Mouse (Mus musculus): ENCODE measurements around the gene Htt. TPM values are rescaled to one million over a fixed set of nuclear protein-coding genes. Genes with fewer than 3 reads are reported as not detected.
"Not testable (repeated sequence)": the region's sequence is repeated elsewhere in the genome, so short reads cannot be mapped to it uniquely, and the experiment has no call there.

Htt gene
- 1 to 10 TPM; 7.1 to 8.1 TPM for total RNA-seq (2021)
- long read RNA-seq, experiment 1, partial matches to known transcripts = 1 of 1 reads
- long read RNA-seq, experiment 1, other reads (novel, unspliced or antisense) = 0 of 1 reads
- long read RNA-seq, experiment 2, partial matches to known transcripts = 2 of 3 reads
- long read RNA-seq, experiment 2, other reads (novel, unspliced or antisense) = 1 of 3 reads

DNA sequence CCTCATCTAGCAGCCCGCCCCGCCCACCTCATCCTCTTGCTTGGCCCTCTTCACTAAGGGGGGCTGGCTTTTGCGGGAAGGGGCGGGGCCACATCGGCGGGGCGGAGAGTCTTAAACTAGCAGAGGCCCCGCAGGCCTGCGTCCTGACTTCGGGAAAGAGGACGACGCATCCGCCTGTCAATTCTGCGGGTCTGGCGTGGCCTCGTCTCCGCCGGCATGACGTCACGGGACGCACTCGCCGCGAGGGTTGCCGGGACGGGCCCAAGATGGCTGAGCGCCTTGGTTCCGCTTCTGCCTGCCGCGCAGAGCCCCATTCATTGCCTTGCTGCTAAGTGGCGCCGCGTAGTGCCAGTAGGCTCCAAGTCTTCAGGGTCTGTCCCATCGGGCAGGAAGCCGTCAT lies at the start of gene Htt:
Gene Htt (plus strand): TSS at position 232 of the 400 bp plus-strand sequence.
- intact Hi-C loops (cut with DNase I; ENCODE audit: low total_unique reads) = no loop called here
- DNase-seq = peak; percentile 95

DNA sequence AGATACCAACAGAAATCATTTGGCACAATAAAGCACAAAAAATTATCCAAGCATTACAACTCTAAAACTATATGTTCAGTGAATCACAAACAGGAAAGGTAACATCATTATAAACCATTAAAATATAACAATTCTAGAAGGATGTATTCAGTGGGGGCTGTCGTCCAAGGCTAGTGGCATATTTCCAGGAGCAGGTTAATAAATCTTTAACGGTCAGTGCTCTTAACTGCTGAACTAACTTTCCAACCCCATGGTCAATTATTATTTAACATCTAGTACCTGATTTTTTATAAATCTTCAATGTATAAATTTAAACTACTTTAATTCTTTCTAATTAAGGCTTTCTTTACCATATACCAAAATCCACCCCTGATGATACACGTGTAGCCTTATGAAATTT lies 47.2 kb upstream of the Htt start:
- intact Hi-C loops (cut with DNase I; ENCODE audit: low total_unique reads); DNase-seq: not testable (repeated sequence)

DNA sequence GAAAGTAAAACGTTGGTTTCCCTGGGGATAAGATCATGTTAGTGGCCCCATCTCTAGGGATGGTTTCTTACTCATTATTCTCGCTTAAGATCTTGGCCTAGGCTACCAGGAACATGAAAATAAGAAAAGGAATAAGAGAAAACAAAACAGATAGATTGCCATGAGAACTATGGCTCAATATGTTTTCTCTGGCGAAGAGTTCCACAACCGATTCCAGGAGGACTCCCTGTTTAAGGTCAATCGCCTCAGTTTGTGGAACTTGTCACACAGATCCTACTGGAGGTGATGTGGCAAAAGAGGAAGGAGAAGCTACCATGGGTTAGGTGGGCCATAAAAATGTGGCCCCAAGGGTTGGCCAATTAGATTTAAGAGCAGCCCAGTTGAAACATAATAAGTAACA lies 46.7 kb upstream of the Htt start:
- DNase-seq = no peak
- intact Hi-C loops (cut with DNase I; ENCODE audit: low total_unique reads) = no loop called here

- intact Hi-C loops (cut with DNase I; ENCODE audit: low total_unique reads) = no loop called here
- DNase-seq = no peak
Measured at GRCm38 (mm10) chr5:34729141-34729540, 32.4 kb upstream of the Htt start.

GRCm38 (mm10) chr5:34730255-34730654 lies 31.3 kb upstream of the Htt start:
- intact Hi-C loops (cut with DNase I; ENCODE audit: low total_unique reads) = no loop called here
- no peak for DNase-seq

DNA sequence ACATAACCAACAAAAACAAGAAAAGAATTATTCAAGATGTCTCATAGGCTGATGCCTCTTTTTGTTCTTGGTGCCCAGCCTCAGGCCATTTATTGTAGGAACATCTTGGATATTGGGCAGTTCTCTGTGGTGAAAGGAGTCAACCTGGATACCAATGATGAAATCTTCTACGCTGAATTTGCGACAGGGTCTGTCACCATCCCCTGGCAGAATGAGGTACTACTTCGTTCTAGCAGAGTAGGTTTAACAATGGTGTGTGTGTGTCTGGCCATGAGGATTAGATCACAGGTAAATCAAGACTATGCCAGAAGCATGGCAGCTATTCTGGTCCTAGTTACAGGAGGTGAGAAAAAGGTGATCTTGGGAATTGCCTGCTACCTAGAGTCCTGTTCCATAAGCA lies 10.1 kb upstream of the Htt start:
- no peak for DNase-seq
- intact Hi-C loops (cut with DNase I; ENCODE audit: low total_unique reads) = no loop called here

DNA sequence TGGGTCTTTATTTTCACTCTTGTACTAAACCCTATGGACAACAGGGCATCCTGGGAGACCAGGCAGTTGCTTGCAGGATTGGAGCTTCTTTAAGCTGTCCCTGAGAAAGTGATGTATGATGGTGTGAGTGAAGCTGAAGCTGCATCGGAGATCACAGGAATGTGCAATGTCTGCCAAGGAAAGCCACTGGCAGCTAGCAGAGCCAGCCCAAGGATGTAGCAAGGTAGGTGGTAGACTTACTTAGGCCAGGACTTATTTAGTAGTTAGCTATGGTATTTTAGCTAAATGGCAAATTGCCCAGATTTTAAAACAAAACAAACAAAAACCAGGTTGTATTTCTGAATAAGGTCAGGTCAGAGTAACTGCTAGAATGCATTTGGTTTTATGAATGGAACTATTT lies 2.8 kb upstream of the Htt start:
- intact Hi-C loops (cut with DNase I; ENCODE audit: low total_unique reads) = no loop called here

GRCm38 (mm10) chr5:34760850-34761508 lies 561 bp upstream of the Htt start:
- peak; percentile 9 for DNase-seq
- intact Hi-C loops (cut with DNase I; ENCODE audit: low total_unique reads) = no loop called here

More for the DNA sequence above, 2.8 kb upstream of the Htt start:
- no peak for DNase-seq

- DNase-seq = peak; percentile 28
- intact Hi-C loops (cut with DNase I; ENCODE audit: low total_unique reads) = no loop called here
Measured at GRCm38 (mm10) chr5:34761934-34762611, 533 bp downstream of the Htt start.

- no peak for DNase-seq
- intact Hi-C loops (cut with DNase I; ENCODE audit: low total_unique reads) = no loop called here
Measured at GRCm38 (mm10) chr5:34771818-34772217, 10.3 kb downstream of the Htt start.

- intact Hi-C loops (cut with DNase I; ENCODE audit: low total_unique reads) = no loop called here
- DNase-seq = no peak
Measured at GRCm38 (mm10) chr5:34772696-34773245, 11.2 kb downstream of the Htt start.

DNA sequence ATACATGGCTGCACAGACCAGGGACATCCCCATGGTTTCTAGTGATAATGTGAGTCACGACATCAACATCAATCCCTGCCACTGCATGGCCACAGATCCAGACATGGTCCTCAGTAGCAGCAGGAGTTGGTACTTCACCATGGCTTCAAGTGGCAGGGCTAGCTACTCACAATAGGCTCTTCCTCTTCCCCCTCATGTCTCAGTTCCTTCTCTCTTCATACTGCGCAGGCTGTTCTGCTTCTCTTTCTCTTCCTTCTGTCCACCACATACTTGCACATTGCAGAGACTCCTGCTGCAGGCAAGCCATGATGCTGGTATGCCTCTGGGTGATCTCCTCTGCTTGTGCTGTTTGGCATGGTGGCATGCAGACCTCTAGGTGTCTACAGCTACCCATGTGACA lies 11.9 kb downstream of the Htt start:
- intact Hi-C loops (cut with DNase I; ENCODE audit: low total_unique reads) = no loop called here
- no peak for DNase-seq

- intact Hi-C loops (cut with DNase I; ENCODE audit: low total_unique reads) = no loop called here
- DNase-seq = no peak
Measured at GRCm38 (mm10) chr5:34785027-34785426, 23.5 kb downstream of the Htt start.

DNA sequence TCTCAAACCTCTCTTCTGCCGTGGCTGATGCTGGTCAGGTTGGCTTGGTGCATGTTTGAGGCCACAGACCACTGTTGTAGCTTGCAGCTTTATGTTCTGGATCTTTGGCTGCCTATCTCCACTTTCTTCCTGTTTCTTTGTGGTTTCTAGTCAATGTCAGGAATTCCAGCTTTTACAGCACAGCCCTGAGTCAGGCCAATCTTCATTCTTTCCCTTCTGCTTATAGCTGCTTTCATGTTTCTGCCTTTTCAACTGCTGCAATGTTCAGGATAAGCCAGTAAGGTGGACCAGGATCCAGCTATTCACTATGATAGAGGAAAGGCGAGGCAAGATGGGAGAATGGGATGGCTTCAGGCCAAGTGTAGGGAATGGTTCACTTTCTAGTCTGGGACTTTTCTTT lies 29.6 kb downstream of the Htt start:
- intact Hi-C loops (cut with DNase I; ENCODE audit: low total_unique reads) = no loop called here
- DNase-seq = no peak

- intact Hi-C loops (cut with DNase I; ENCODE audit: low total_unique reads) = no loop called here
- no peak for DNase-seq
Measured at GRCm38 (mm10) chr5:34800292-34800953, 38.9 kb downstream of the Htt start.

DNA sequence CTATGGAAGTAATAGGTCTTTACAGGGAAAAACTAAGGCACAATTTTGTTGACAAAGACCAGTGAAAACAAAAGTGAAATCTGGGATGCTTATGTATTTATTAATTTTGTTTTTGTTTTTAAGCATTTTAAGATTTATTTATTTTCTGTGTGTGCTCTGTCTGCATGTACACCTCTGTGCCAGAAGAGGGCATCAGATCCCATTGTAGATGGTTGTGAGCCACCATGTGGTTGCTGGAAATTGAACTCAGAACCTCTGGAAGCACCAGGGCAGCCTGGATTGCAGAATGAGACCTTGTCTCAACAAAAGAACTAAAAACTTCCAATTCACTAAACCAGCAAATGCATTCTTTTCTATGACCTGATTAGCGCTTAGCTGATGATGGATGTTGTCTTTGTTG lies 44.5 kb downstream of the Htt start:
- DNase-seq = no peak
- intact Hi-C loops (cut with DNase I; ENCODE audit: low total_unique reads) = no loop called here

- no peak for DNase-seq
- intact Hi-C loops (cut with DNase I; ENCODE audit: low total_unique reads) = loop anchor here (10.0 kb wide), 1 partner anchor 52 kb away; no protein-coding TSS in a partner anchor
Measured at GRCm38 (mm10) chr5:34822431-34823149, 61.0 kb downstream of the Htt start.

DNA sequence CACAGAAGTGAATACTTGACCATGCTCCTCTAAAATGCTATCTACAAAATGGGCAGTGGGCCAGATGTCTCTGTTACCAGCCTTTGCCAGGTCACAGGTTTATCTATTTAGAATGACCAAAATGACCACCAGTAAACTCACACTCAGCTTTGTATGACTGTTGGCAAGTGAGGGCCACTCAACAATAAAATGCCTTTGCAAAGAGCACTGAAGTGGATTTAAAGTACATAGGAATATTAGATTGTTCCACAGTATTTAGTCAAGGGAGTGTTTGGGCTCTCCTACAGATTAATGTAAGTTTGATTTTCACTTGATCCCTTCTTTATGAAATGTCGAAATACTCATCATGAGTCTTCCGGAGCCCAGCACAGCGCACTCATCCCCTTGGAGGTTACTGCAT lies 92.5 kb downstream of the Htt start:
- intact Hi-C loops (cut with DNase I; ENCODE audit: low total_unique reads) = no loop called here
- DNase-seq = no peak

DNA sequence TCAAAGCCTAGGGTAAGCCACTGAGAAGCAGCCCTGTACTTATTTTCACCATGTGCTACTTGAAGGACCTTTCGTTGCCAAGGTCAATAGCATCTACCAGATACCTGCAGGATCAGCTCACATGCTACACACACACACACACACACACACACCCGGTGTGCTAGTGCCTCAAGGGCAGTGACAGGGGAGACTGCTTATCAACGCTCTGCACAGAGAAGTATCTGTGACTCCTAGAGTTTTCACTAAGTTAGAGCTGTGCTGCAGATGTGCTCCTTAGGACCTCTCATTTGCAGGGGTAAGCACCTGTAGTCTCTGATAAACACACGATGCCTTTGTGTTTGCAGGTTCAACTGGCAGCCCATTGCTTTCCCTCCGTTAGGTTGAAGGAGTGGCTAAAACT lies 103.8 kb downstream of the Htt start:
- DNase-seq = no peak
- intact Hi-C loops (cut with DNase I; ENCODE audit: low total_unique reads) = no loop called here

GRCm38 (mm10) chr5:34880307-34880706 lies 118.8 kb downstream of the Htt start:
- intact Hi-C loops (cut with DNase I; ENCODE audit: low total_unique reads); DNase-seq: not testable (repeated sequence)
